Mouse (Mus musculus) ovary, postnatal 36 days (tissue): ENCODE data around the gene Paf1.
"Not testable (repeated sequence)": the region's sequence is repeated elsewhere in the genome, so short reads cannot be mapped to it uniquely, and the experiment has no call there.

Experiments used
- DNase-seq: peaks from one replicate; pipeline ENCODE4 v3.0.0; 2022; ENCODE audit warnings: low spot score, mixed read lengths

Paf1 gene

GRCm38 (mm10) chr7:28385196-28385595, 7.6 kb upstream of the Paf1 start:
- no peak for DNase-seq

GRCm38 (mm10) chr7:28386007-28386406, 6.7 kb upstream of the Paf1 start:
- DNase-seq, result no peak

- DNase-seq, result peak; percentile 80
Observed at GRCm38 (mm10) chr7:28386462-28386861, 6.3 kb upstream of the Paf1 start.

- not testable (repeated sequence) for DNase-seq
Observed at GRCm38 (mm10) chr7:28386877-28387276, 5.9 kb upstream of the Paf1 start.

GRCm38 (mm10) chr7:28387384-28387783, 5.4 kb upstream of the Paf1 start:
- not testable (repeated sequence) for DNase-seq

GRCm38 (mm10) chr7:28390331-28390730, 2.4 kb upstream of the Paf1 start:
- DNase-seq, result no peak

- no peak for DNase-seq
Observed at GRCm38 (mm10) chr7:28393272-28393951, 661 bp downstream of the Paf1 start.

- no peak for DNase-seq
Observed at GRCm38 (mm10) chr7:28395425-28395824, 2.7 kb downstream of the Paf1 start.

- no peak for DNase-seq
Observed at GRCm38 (mm10) chr7:28398000-28398399, 5.2 kb downstream of the Paf1 start.

- no peak for DNase-seq
Observed at GRCm38 (mm10) chr7:28398696-28399340, 6.1 kb downstream of the Paf1 start.

- DNase-seq, result no peak
Observed at GRCm38 (mm10) chr7:28401030-28401429, 8.3 kb downstream of the Paf1 start.

GRCm38 (mm10) chr7:28401942-28402341, 9.2 kb downstream of the Paf1 start:
- DNase-seq, result no peak

- DNase-seq, result peak; percentile 60
Observed at GRCm38 (mm10) chr7:28410841-28411475, 18.2 kb downstream of the Paf1 start.

GRCm38 (mm10) chr7:28412826-28413225, 20.1 kb downstream of the Paf1 start:
- DNase-seq, result no peak

- DNase-seq, result no peak
Observed at GRCm38 (mm10) chr7:28417368-28417767, 24.6 kb downstream of the Paf1 start.

- DNase-seq, result no peak
Observed at GRCm38 (mm10) chr7:28418096-28418670, 25.4 kb downstream of the Paf1 start.

- no peak for DNase-seq
Observed at GRCm38 (mm10) chr7:28419416-28419815, 26.7 kb downstream of the Paf1 start.

GRCm38 (mm10) chr7:28423018-28423417, 30.3 kb downstream of the Paf1 start:
- no peak for DNase-seq

GRCm38 (mm10) chr7:28427738-28428137, 35.0 kb downstream of the Paf1 start:
- DNase-seq, result no peak

- no peak for DNase-seq
Observed at GRCm38 (mm10) chr7:28430512-28430911, 37.8 kb downstream of the Paf1 start.

- no peak for DNase-seq
Observed at GRCm38 (mm10) chr7:28432252-28432651, 39.5 kb downstream of the Paf1 start.

GRCm38 (mm10) chr7:28435660-28436259, 43.0 kb downstream of the Paf1 start:
- peak; percentile 29 for DNase-seq
